Mouse (Mus musculus): ENCODE data around the gene Lpp. TPM values are rescaled to one million over a fixed set of nuclear protein-coding genes. Genes with fewer than 3 reads are reported as not detected.

Gene Lpp
- total and polyA plus RNA-seq, 3 experiments, result not detected

GRCm38 (mm10) chr16:24490751-24491485 is 97.6 kb downstream of the Lpp start:
- DNase-seq (ENCODE audit: low read depth, low spot score), result no peak

GRCm38 (mm10) chr16:24491486-24491758 is 98.1 kb downstream of the Lpp start:
- H3K9ac ChIP-seq (ENCODE audit: control insufficient read depth, low read depth, low read length, poor library complexity, severe bottlenecking), result no peak overlapping the region
- no peaks in the 10 kb centered on the region for H3K79me2 ChIP-seq (ENCODE audit: control insufficient read depth, insufficient read depth, low read length, poor library complexity)
- H3K4me3 ChIP-seq (ENCODE audit: control insufficient read depth in 1 of 2, insufficient read depth in 1 of 2, low read depth in 2 of 2, low read length in 2 of 2), result no peak overlapping the region
- no peaks in the 10 kb centered on the region for H3K27me3 ChIP-seq (ENCODE audit: control insufficient read depth in 1 of 2, insufficient read depth in 2 of 2, low read length in 2 of 2)
- no peaks in the 10 kb centered on the region for H3K4me1 ChIP-seq (ENCODE audit: control insufficient read depth in 1 of 2, insufficient read depth in 2 of 2, low read length in 2 of 2)
- no peak overlapping the region for H3K27ac ChIP-seq (ENCODE audit: control insufficient read depth, low read depth, low read length)
- H3K36me3 ChIP-seq (ENCODE audit: control insufficient read depth in 1 of 2, insufficient read depth in 2 of 2, low read length in 2 of 2), result no peaks in the 10 kb centered on the region
- TF ChIP-seq RAD21 (IDR thresholded peaks at IDR 0.05; ENCODE audit: low read depth, low read length) (no peak), NELFE (IDR thresholded peaks at IDR 0.05; ENCODE audit: low read depth, low read length) (no peak), MYC (IDR thresholded peaks at IDR 0.05; ENCODE audit: low read depth, low read length) (no peak), POLR2A (IDR thresholded peaks at IDR 0.05; ENCODE audit: control insufficient read depth in 1 of 2, insufficient read depth in 1 of 2, low read depth in 1 of 2, low read length in 2 of 2, poor library complexity in 1 of 2) (no peak), ZC3H11A (IDR thresholded peaks at IDR 0.05; ENCODE audit: low read depth, low read length) (no peak), ZNF384 (IDR thresholded peaks at IDR 0.05; ENCODE audit: low read depth, low read length) (no peak), MEF2A (IDR thresholded peaks at IDR 0.05; ENCODE audit: extremely low read depth, insufficient replicate concordance, low read depth, low read length, poor library complexity, severe bottlenecking) (no peak)
- no peak for DNase-seq (ENCODE audit: low read depth, low spot score)
- H3K9me3 ChIP-seq (replicated peaks; ENCODE audit: insufficient read depth, low read length), result no peaks in the 10 kb centered on the region

More at GRCm38 (mm10) chr16:24490751-24491485, 97.6 kb downstream of the Lpp start:
- Histone ChIP-seq H3K27ac (ENCODE audit: control insufficient read depth, low read depth, low read length) (no peak overlapping the region), H3K36me3 (ENCODE audit: control insufficient read depth in 1 of 2, insufficient read depth in 2 of 2, low read length in 2 of 2) (no peaks in the 10 kb centered on the region), H3K9me3 (replicated peaks; ENCODE audit: insufficient read depth, low read length) (no peaks in the 10 kb centered on the region), H3K4me1 (ENCODE audit: control insufficient read depth in 1 of 2, insufficient read depth in 2 of 2, low read length in 2 of 2) (no peaks in the 10 kb centered on the region), H3K4me3 (ENCODE audit: control insufficient read depth in 1 of 2, insufficient read depth in 1 of 2, low read depth in 2 of 2, low read length in 2 of 2) (no peak overlapping the region), H3K27me3 (ENCODE audit: control insufficient read depth in 1 of 2, insufficient read depth in 2 of 2, low read length in 2 of 2) (no peaks in the 10 kb centered on the region), H3K9ac (ENCODE audit: control insufficient read depth, low read depth, low read length, poor library complexity, severe bottlenecking) (no peak overlapping the region), H3K79me2 (ENCODE audit: control insufficient read depth, insufficient read depth, low read length, poor library complexity) (no peaks in the 10 kb centered on the region)
- TF ChIP-seq E2F4 (IDR thresholded peaks at IDR 0.05; ENCODE audit: borderline replicate concordance, low read depth, low read length) (no peak), POLR2A (IDR thresholded peaks at IDR 0.05; ENCODE audit: control insufficient read depth in 1 of 2, insufficient read depth in 1 of 2, low read depth in 1 of 2, low read length in 2 of 2, poor library complexity in 1 of 2) (no peak), EP300 (IDR thresholded peaks at IDR 0.05; ENCODE audit: low read depth in 1 of 2, low read length in 2 of 2) (no peak), ELF1 (IDR thresholded peaks at IDR 0.05; ENCODE audit: low read depth, low read length) (no peak), SIN3A (IDR thresholded peaks at IDR 0.05; ENCODE audit: low read length) (no peak), ZMIZ1 (IDR thresholded peaks at IDR 0.05; ENCODE audit: low read depth, low read length) (no peak)

GRCm38 (mm10) chr16:24492194-24492940 is 99.1 kb downstream of the Lpp start:
- Histone ChIP-seq H3K27ac (ENCODE audit: control insufficient read depth, low read depth, low read length) (no peak overlapping the region), H3K27me3 (ENCODE audit: control insufficient read depth in 1 of 2, insufficient read depth in 2 of 2, low read length in 2 of 2) (no peaks in the 10 kb centered on the region), H3K79me2 (ENCODE audit: control insufficient read depth, insufficient read depth, low read length, poor library complexity) (no peaks in the 10 kb centered on the region), H3K9me3 (replicated peaks; ENCODE audit: insufficient read depth, low read length) (no peaks in the 10 kb centered on the region), H3K4me1 (ENCODE audit: control insufficient read depth in 1 of 2, insufficient read depth in 2 of 2, low read length in 2 of 2) (no peaks in the 10 kb centered on the region), H3K4me3 (ENCODE audit: control insufficient read depth in 1 of 2, insufficient read depth in 1 of 2, low read depth in 2 of 2, low read length in 2 of 2) (no peak overlapping the region), H3K9ac (ENCODE audit: control insufficient read depth, low read depth, low read length, poor library complexity, severe bottlenecking) (no peak overlapping the region), H3K36me3 (ENCODE audit: control insufficient read depth in 1 of 2, insufficient read depth in 2 of 2, low read length in 2 of 2) (no peaks in the 10 kb centered on the region)
- TF ChIP-seq ZMIZ1 (IDR thresholded peaks at IDR 0.05; ENCODE audit: low read depth, low read length), result no peak
- no peak for TF ChIP-seq USF1 (IDR thresholded peaks at IDR 0.05; ENCODE audit: low read depth, low read length)
- no peak for TF ChIP-seq POLR2AphosphoS5 (IDR thresholded peaks at IDR 0.05; ENCODE audit: borderline replicate concordance, low read depth, low read length)
- TF ChIP-seq NRF1 (IDR thresholded peaks at IDR 0.05; ENCODE audit: insufficient read depth, low read depth, low read length, poor library complexity, severe bottlenecking), result no peak
- no peak for DNase-seq (ENCODE audit: low read depth, low spot score)
